Comparison of ENCODE assay signal across 9 mouse cellular contexts in genomic region chr9:100582883-100583575, GRCm38 (mm10). TPM values are rescaled to one million over a fixed set of nuclear protein-coding genes. Genes with fewer than 3 reads are reported as not detected.
DNase-seq lines count a peak whose midpoint lies in the region; ATAC-seq lines count a peak whose summit lies in the region.
"Had no signal": no experiment of that assay in that cellular context is flagged by ENCODE, and none has a peak within 500 bp of the region (broad histone marks: within the 10 kb centered on the region; RNA-seq: fewer than 3 reads in every experiment).

No protein-coding gene starts in this region.

- DNase-seq in forebrain, embryonic 10.5 days (ENCODE audit: extremely low spot score, low spot score) = no peak
- peak; percentile 26 to 52 for DNase-seq in urinary bladder, adult 18-20 months (ENCODE audit: low spot score in 2 of 2)
- DNase-seq in urinary bladder, adult 2 months (ENCODE audit: low spot score) = no peak
- DNase-seq in gastrocnemius, postnatal 25 days = no peak
- no peak for DNase-seq in embryo, embryonic 9.5 days (ENCODE audit: extremely low spot score)

- no peaks in the 10 kb centered on the region for H3K9me3 ChIP-seq in forebrain, embryonic 10.5 days
- no peaks in the 10 kb centered on the region for H3K9me3 ChIP-seq in forebrain, embryonic 16.5 days (ENCODE audit: control insufficient read depth, low read length)
- no peaks in the 10 kb centered on the region for H3K9me3 ChIP-seq in limb, embryonic 15.5 days
- H3K9me3 ChIP-seq: hindbrain, embryonic 12.5 days had no signal

- no peak for ATAC-seq in forebrain, embryonic 16.5 days
- peak; percentile 44; the same call in 1 of the 2 replicates for ATAC-seq in limb, embryonic 15.5 days (ENCODE audit: insufficient number of reproducible peaks, low FRiP score, low TSS enrichment, low read depth)
- no peak for ATAC-seq in activated CD4-positive, CD25-positive, alpha-beta regulatory T cell, adult 4 months

- no peak overlapping the region for H3K4me2 ChIP-seq in forebrain, embryonic 16.5 days (ENCODE audit: low read length)
- H3K4me2 ChIP-seq in limb, embryonic 15.5 days = 0 out of 2 replicates have a peak overlapping the region, but pooled peaks have one; percentile 6
- H3K4me2 ChIP-seq: hindbrain, embryonic 12.5 days had no signal

- no peak overlapping the region for H3K9ac ChIP-seq in forebrain, embryonic 16.5 days (replicated peaks; ENCODE audit: low read depth, low read length)
- no peak overlapping the region for H3K9ac ChIP-seq in limb, embryonic 15.5 days
- H3K9ac ChIP-seq: hindbrain, embryonic 12.5 days had no signal

- no peaks in the 10 kb centered on the region for H3K36me3 ChIP-seq in forebrain, embryonic 10.5 days (replicated peaks)
- no peaks in the 10 kb centered on the region for H3K36me3 ChIP-seq in forebrain, embryonic 16.5 days (ENCODE audit: control insufficient read depth, insufficient read depth)
- no peaks in the 10 kb centered on the region for H3K36me3 ChIP-seq in limb, embryonic 15.5 days
- H3K36me3 ChIP-seq: hindbrain, embryonic 12.5 days had no signal

- WGBS in forebrain, embryonic 10.5 days = 65% methylated on average over 13 of the region's 13 CpGs
- WGBS in forebrain, embryonic 16.5 days = 48% methylated on average over 13 of the region's 13 CpGs
- 56% methylated on average over 13 of the region's 13 CpGs for WGBS in limb, embryonic 15.5 days

- no peak overlapping the region for H3K4me3 ChIP-seq in forebrain, embryonic 10.5 days
- no peak overlapping the region for H3K4me3 ChIP-seq in forebrain, embryonic 16.5 days (replicated peaks; ENCODE audit: low read length)
- H3K4me3 ChIP-seq in limb, embryonic 15.5 days = no peak overlapping the region
- H3K4me3 ChIP-seq: hindbrain, embryonic 12.5 days had no signal

- peaks cover 12% of the 10 kb centered on the region; the same call in 1 of the 2 replicates for H3K27me3 ChIP-seq in forebrain, embryonic 10.5 days (ENCODE audit: poor library complexity, severe bottlenecking)
- peaks cover 2% of the 10 kb centered on the region; the same call in 1 of the 2 replicates for H3K27me3 ChIP-seq in forebrain, embryonic 16.5 days (replicated peaks; ENCODE audit: control insufficient read depth, insufficient read depth, low read length)
- H3K27me3 ChIP-seq in limb, embryonic 15.5 days = no peaks in the 10 kb centered on the region
- H3K27me3 ChIP-seq: hindbrain, embryonic 12.5 days had no signal

- H3K4me1 ChIP-seq in forebrain, embryonic 10.5 days = peaks cover 51% of the 10 kb centered on the region
- peaks cover 14% of the 10 kb centered on the region for H3K4me1 ChIP-seq in forebrain, embryonic 16.5 days (replicated peaks; ENCODE audit: control insufficient read depth, insufficient read depth, low read length)
- H3K4me1 ChIP-seq in limb, embryonic 15.5 days = peaks cover 5% of the 10 kb centered on the region; the same call in 1 of the 2 replicates

- H3K27ac ChIP-seq in forebrain, embryonic 10.5 days = peak overlapping the region; percentile 72
- H3K27ac ChIP-seq in forebrain, embryonic 16.5 days (ENCODE audit: low read length) = no peak overlapping the region
- H3K27ac ChIP-seq in limb, embryonic 15.5 days = peak overlapping the region; percentile 24; the same call in 1 of the 2 replicates

RNA-seq across cellular contexts. Expression of gene Slc35g2, which starts 12.1 kb away (rescaled TPM):
- polyA plus RNA-seq in forebrain, embryonic 10.5 days (2016; fragmentation: Nextera tagmentation; extraction: Ambion mirVana) = 4.8 and 6.7 TPM in 2 replicates
- polyA plus RNA-seq in forebrain, embryonic 16.5 days (2015; fragmentation: Nextera tagmentation; extraction: Ambion mirVana) = 6.7 and 8.4 TPM in 2 replicates
- 3.7 and 4.1 TPM in 2 replicates for polyA plus RNA-seq in urinary bladder, adult 2 months (2012; rRNA removed)
- polyA plus RNA-seq in limb, embryonic 15.5 days (2015; fragmentation: Nextera tagmentation; extraction: Ambion mirVana) = 2.6 and 3.1 TPM in 2 replicates
- under 1 TPM; 0.46 to 0.51 TPM for total RNA-seq in gastrocnemius, postnatal 25 days (2021)
- polyA plus RNA-seq in activated CD4-positive, CD25-positive, alpha-beta regulatory T cell, adult 4 months (2017; shearing (Covaris generic)) = under 1 TPM; 0.31 to 0.62 TPM

RNA-seq across cellular contexts. Expression of gene Stag1, which starts 14.6 kb away (rescaled TPM):
- 52.3 and 53.9 TPM in 2 replicates for polyA plus RNA-seq in forebrain, embryonic 10.5 days (2016; fragmentation: Nextera tagmentation; extraction: Ambion mirVana)
- 36.0 and 38.6 TPM in 2 replicates for polyA plus RNA-seq in forebrain, embryonic 16.5 days (2015; fragmentation: Nextera tagmentation; extraction: Ambion mirVana)
- polyA plus RNA-seq in urinary bladder, adult 2 months (2012; rRNA removed) = 16.7 and 20.2 TPM in 2 replicates
- 37.9 and 46.2 TPM in 2 replicates for polyA plus RNA-seq in limb, embryonic 15.5 days (2015; fragmentation: Nextera tagmentation; extraction: Ambion mirVana)
- 10 to 100 TPM; 19.4 to 27.1 TPM for total RNA-seq in gastrocnemius, postnatal 25 days (2021)
- polyA plus RNA-seq in activated CD4-positive, CD25-positive, alpha-beta regulatory T cell, adult 4 months (2017; shearing (Covaris generic)) = 10 to 100 TPM; 72.6 to 89.9 TPM

RNA-seq across cellular contexts. Expression of gene Nck1, which starts 37.1 kb away (rescaled TPM):
- 65.6 and 70.0 TPM in 2 replicates for polyA plus RNA-seq in forebrain, embryonic 10.5 days (2016; fragmentation: Nextera tagmentation; extraction: Ambion mirVana)
- 44.8 and 47.3 TPM in 2 replicates for polyA plus RNA-seq in forebrain, embryonic 16.5 days (2015; fragmentation: Nextera tagmentation; extraction: Ambion mirVana)
- 39.9 and 46.6 TPM in 2 replicates for polyA plus RNA-seq in urinary bladder, adult 2 months (2012; rRNA removed)
- 70.8 and 71.6 TPM in 2 replicates for polyA plus RNA-seq in limb, embryonic 15.5 days (2015; fragmentation: Nextera tagmentation; extraction: Ambion mirVana)
- total RNA-seq in gastrocnemius, postnatal 25 days (2021) = 10 to 100 TPM; 30.5 to 30.9 TPM
- 10 to 100 TPM; 74.4 to 93.1 TPM for polyA plus RNA-seq in activated CD4-positive, CD25-positive, alpha-beta regulatory T cell, adult 4 months (2017; shearing (Covaris generic))

Comparison
In these comparisons a context has a peak if more than half of its experiments do, and no peak if none do; other contexts are left out.
1. DNase-seq: peak in urinary bladder, adult 18-20 months (2 of 2); none in forebrain, embryonic 10.5 days (single experiment), urinary bladder, adult 2 months (single experiment), gastrocnemius, postnatal 25 days (single experiment) and embryo, embryonic 9.5 days (single experiment).